Comparison of ENCODE assay signal across 23 mouse cellular contexts in the genomic region with DNA sequence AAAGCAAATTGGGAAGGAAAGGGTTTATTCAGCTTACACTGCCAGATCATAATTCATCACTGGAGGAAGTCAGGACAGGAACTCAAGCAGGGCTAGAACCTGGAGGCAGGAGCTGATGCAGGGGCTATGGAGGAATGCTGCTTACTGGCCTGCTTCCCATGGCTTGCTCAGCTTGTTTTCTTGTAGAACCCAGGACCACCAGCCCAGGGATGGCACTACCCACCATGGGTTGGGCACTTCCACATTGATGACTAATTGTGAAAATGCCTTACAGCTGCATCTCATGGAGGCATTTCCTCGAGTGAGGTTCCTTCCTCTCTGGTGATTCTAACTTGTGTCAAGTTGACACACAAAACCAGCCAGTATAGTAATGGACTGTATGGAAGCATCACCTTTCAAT. TPM values are rescaled to one million over a fixed set of nuclear protein-coding genes. Genes with fewer than 3 reads are reported as not detected.
DNase-seq lines count a peak whose midpoint lies in the region; TF ChIP-seq lines count a peak whose summit lies in the region.
"Had no signal": no experiment of that assay in that cellular context is flagged by ENCODE, and none has a peak within 500 bp of the region (broad histone marks: within the 10 kb centered on the region; RNA-seq: fewer than 3 reads in every experiment).

No protein-coding gene starts in this region.

- H3K36me3 ChIP-seq in heart, adult 2 months (ENCODE audit: control insufficient read depth, insufficient read depth, low read length), result peaks cover 13% of the 10 kb centered on the region
- no peaks in the 10 kb centered on the region for H3K36me3 ChIP-seq in macrophage (ENCODE audit: inconsistent target)

- H3K4me3 ChIP-seq in heart, adult 2 months, result no peak overlapping the region
- H3K4me3 ChIP-seq in macrophage (ENCODE audit: inconsistent target), result no peak overlapping the region

- peak; percentile 15 for DNase-seq in cerebellum, adult 9-11 months
- no peak for DNase-seq in cerebellum, adult 11 months
- DNase-seq in heart, adult 11 months, result peak; percentile 91
- DNase-seq in heart, adult 2 months, result no peak
- peak; percentile 38 for DNase-seq in A20 (ENCODE audit: low read depth, low spot score)
- no peak for DNase-seq in testis, postnatal 10 days (ENCODE audit: low spot score)
- DNase-seq in layer of hippocampus, adult 11-12 months (ENCODE audit: low spot score), result no peak
- DNase-seq: adrenal gland, adult 2 months; adrenal gland, adult 8-10 months; adrenal gland, postnatal 10 days; adrenal gland, postnatal 14 days; adrenal gland, postnatal 25 days; adrenal gland, postnatal 36 days; B cell, adult 2 months; cerebellum, adult 11-12 months; cerebellum, adult 18-20 months; cerebellum, adult 2 months had no signal

- H3K4me1 ChIP-seq in heart, adult 2 months (ENCODE audit: control insufficient read depth, insufficient read depth, low read length), result peaks cover 11% of the 10 kb centered on the region

- intact Hi-C loops in heart, adult 2 months (cut with DNase I), result no loop called here

- no peak overlapping the region for H3K9ac ChIP-seq in heart, adult 2 months (ENCODE audit: low read depth, low read length)

- TF ChIP-seq CTCF in heart, adult 2 months (IDR thresholded peaks at IDR 0.05), result no peak

- H3K79me2 ChIP-seq in heart, adult 2 months (replicated peaks; ENCODE audit: control insufficient read depth, insufficient read depth, low read length), result peaks cover 6% of the 10 kb centered on the region
- H3K79me2 ChIP-seq in macrophage (ENCODE audit: inconsistent target), result peaks cover 55% of the 10 kb centered on the region

- 33% methylated on average over 1 of the region's 1 CpGs for WGBS in heart, adult 2 months
- 0% methylated on average over 1 of the region's 1 CpGs for WGBS in macrophage (ENCODE audit: missing documents)

- no peaks in the 10 kb centered on the region for H3K27me3 ChIP-seq in heart, adult 2 months (ENCODE audit: control insufficient read depth, insufficient read depth, low read length)
- H3K27me3 ChIP-seq: CH12.LX, Patski had no signal

- TF ChIP-seq POLR2A in heart, adult 2 months (IDR thresholded peaks at IDR 0.05; ENCODE audit: insufficient read depth, low read depth, low read length), result no peak

- TF ChIP-seq EP300 in heart, adult 2 months (IDR thresholded peaks at IDR 0.05; ENCODE audit: insufficient read depth, low read depth, low read length), result no peak

- no peak overlapping the region for H3K27ac ChIP-seq in heart, adult 2 months
- H3K27ac ChIP-seq in macrophage, result peak overlapping the region; percentile 28; the same call in 1 of the 2 replicates

RNA-seq across cellular contexts. Expression of a gene that starts 3.1 kb away (rescaled TPM):
- 10 to 100 TPM in 1 of 2 experiments, 1 to 10 TPM in 1; 8.5 to 10.2 TPM for total RNA-seq in heart, adult 2 months (2021)
- 9.4 and 12.7 TPM in 2 replicates for polyA plus RNA-seq in heart, adult 2 months (2012; rRNA removed)
- 100 to 1,000 TPM in 6 of 26 experiments, 10 to 100 TPM in 20; 44.2 to 154 (median 63.9) TPM for total RNA-seq in macrophage (2018; cell fraction: chromatin; rRNA removed)
- total RNA-seq in macrophage (2018; cell fraction: cytosol; rRNA removed), result 10 to 100 TPM; 10.3 to 28.8 (median 12.7) TPM
- total RNA-seq in macrophage (2018; cell fraction: nucleus; rRNA removed), result 100 to 1,000 TPM in 2 of 26 experiments, 10 to 100 TPM in 24; 27.3 to 108 (median 45.0) TPM
- 8.9 to 11.2 TPM (median 10.8 TPM) in 3 replicates for polyA plus RNA-seq in macrophage (2018)

RNA-seq across cellular contexts. Expression of a gene that starts 23.4 kb away (rescaled TPM):
- under 1 TPM; 0.29 to 0.32 TPM for total RNA-seq in heart, adult 2 months (2021)
- polyA plus RNA-seq in heart, adult 2 months (2012; rRNA removed), result 0.37 and 1.6 TPM in 2 replicates
- not detected for total RNA-seq in macrophage (2018; cell fraction: chromatin; rRNA removed)
- total RNA-seq in macrophage (2018; cell fraction: cytosol; rRNA removed), result under 1 TPM in 1 of 26 experiments, not detected in 25; 0.14 TPM
- not detected for total RNA-seq in macrophage (2018; cell fraction: nucleus; rRNA removed)
- not detected in 3 replicates for polyA plus RNA-seq in macrophage (2018)
- total RNA-seq: CH12.LX, G1E, MEL had no signal
- polyA plus RNA-seq: CD4-positive, CD25-positive, alpha-beta regulatory T cell, adult 4 months; G1E; Patski had no signal

RNA-seq across cellular contexts. Expression of a gene that starts 28.6 kb away (rescaled TPM):
- 10 to 100 TPM in 1 of 2 experiments, 1 to 10 TPM in 1; 8.3 to 10.6 TPM for total RNA-seq in heart, adult 2 months (2021)
- polyA plus RNA-seq in heart, adult 2 months (2012; rRNA removed), result 21.9 and 29.6 TPM in 2 replicates
- 10 to 100 TPM; 26.1 to 96.4 (median 60.6) TPM for total RNA-seq in macrophage (2018; cell fraction: chromatin; rRNA removed)
- 1 to 10 TPM; 2.9 to 8.1 (median 4.3) TPM for total RNA-seq in macrophage (2018; cell fraction: cytosol; rRNA removed)
- total RNA-seq in macrophage (2018; cell fraction: nucleus; rRNA removed), result 10 to 100 TPM in 25 of 26 experiments, 1 to 10 TPM in 1; 9.9 to 80.6 (median 30.5) TPM
- 4.9 to 9.2 TPM (median 5.3 TPM) in 3 replicates for polyA plus RNA-seq in macrophage (2018)

RNA-seq across cellular contexts. Expression of a gene that starts 49.1 kb away (rescaled TPM):
- total RNA-seq in heart, adult 2 months (2021), result 10 to 100 TPM in 1 of 2 experiments, 1 to 10 TPM in 1; 9.2 to 11.2 TPM
- 14.1 and 19.4 TPM in 2 replicates for polyA plus RNA-seq in heart, adult 2 months (2012; rRNA removed)
- total RNA-seq in macrophage (2018; cell fraction: chromatin; rRNA removed), result 1,000 to 10,000 TPM in 4 of 26 experiments, 100 to 1,000 TPM in 20, 10 to 100 TPM in 2; 71.2 to 1,391 (median 498) TPM
- total RNA-seq in macrophage (2018; cell fraction: cytosol; rRNA removed), result 100 to 1,000 TPM in 7 of 26 experiments, 10 to 100 TPM in 19; 12.2 to 132 (median 71.4) TPM
- 100 to 1,000 TPM in 23 of 26 experiments, 10 to 100 TPM in 3; 56.0 to 897 (median 370) TPM for total RNA-seq in macrophage (2018; cell fraction: nucleus; rRNA removed)
- 7.5 to 22.5 TPM (median 16.8 TPM) in 3 replicates for polyA plus RNA-seq in macrophage (2018)

Comparison
In these comparisons a context has a peak if more than half of its experiments do, and no peak if none do; other contexts are left out.
1. DNase-seq: peak in cerebellum, adult 9-11 months (single experiment), heart, adult 11 months (single experiment) and A20 (single experiment); none in cerebellum, adult 11 months (single experiment), heart, adult 2 months (0 of 2), testis, postnatal 10 days (single experiment) and layer of hippocampus, adult 11-12 months (single experiment).